Mouse (Mus musculus): Measurements from ENCODE around the gene Mrpl24. TPM values are rescaled to one million over a fixed set of nuclear protein-coding genes. Genes with fewer than 3 reads are reported as not detected.

The Mrpl24 gene
- polyA plus RNA-seq, 1 experiment from 2014 or later: 72.9 TPM

DNA sequence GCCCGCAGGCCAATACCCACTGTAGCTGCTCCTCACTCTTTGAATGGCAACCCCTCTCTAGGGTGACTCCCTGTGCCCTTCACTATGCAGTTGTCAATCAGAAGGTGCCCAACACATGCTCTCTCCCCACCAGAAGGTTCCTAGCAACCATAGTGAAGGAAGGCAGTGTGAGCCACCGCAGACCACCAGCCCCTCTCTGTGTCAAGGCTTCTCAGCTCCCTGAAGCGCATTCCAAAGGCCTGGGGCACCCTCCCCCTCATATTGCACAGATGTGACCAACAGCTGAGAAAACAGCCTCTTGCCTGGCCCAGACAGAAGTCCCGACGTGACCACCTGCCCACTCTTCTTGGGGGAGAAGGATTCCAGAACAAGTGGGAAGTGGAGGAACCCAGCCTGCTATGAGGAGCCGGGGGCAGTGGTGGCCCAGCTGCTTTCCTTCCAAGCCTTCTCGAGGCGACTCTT is 52.9 kb downstream of the Mrpl24 start:
- H3K27me3 ChIP-seq: peaks cover 2% of the 10 kb centered on the region; the same call in 1 of the 2 replicates
- peaks cover 14% of the 10 kb centered on the region for H3K36me3 ChIP-seq
- H3K9me3 ChIP-seq (replicated peaks): no peaks in the 10 kb centered on the region
- 4% methylated on average over 8 of the region's 8 CpGs for WGBS
- peak overlapping the region; percentile 93 for H3K4me2 ChIP-seq (replicated peaks)
- H3K9ac ChIP-seq: peak overlapping the region; percentile 86
- peak; percentile 65 for ATAC-seq (ENCODE audit: low FRiP score)
- H3K4me1 ChIP-seq: peaks cover 49% of the 10 kb centered on the region
- H3K27ac ChIP-seq: peak overlapping the region; percentile 92
- peak overlapping the region; percentile 69 for H3K4me3 ChIP-seq

DNA sequence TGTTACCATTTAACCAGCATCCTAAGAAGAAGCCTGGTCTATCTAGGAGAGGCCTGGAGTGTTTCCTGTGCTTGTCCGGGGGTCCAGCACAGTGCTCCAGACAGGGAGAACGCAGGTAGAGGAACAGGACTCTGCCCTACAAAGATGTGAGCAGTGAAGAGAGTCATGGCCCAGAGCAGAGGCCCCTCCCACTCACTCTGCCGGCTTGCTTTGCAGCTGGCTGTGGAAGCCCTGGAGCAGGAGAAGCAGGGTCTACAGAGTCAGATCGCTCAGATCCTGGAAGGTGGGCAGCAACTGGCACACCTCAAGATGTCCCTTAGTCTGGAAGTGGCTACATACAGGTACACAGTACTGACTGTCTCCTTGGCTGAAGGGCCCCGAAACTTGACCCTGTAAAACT is 53.5 kb downstream of the Mrpl24 start:
- Histone ChIP-seq H3K27me3 (peaks cover 2% of the 10 kb centered on the region; the same call in 1 of the 2 replicates), H3K27ac (peak overlapping the region; percentile 92), H3K4me3 (peak overlapping the region; percentile 69), H3K9ac (peak overlapping the region; percentile 86), H3K36me3 (peaks cover 18% of the 10 kb centered on the region), H3K9me3 (replicated peaks) (no peaks in the 10 kb centered on the region), H3K4me1 (peaks cover 49% of the 10 kb centered on the region), H3K4me2 (replicated peaks) (peak overlapping the region; percentile 93)
- ATAC-seq (ENCODE audit: low FRiP score): no peak
- WGBS: 14% methylated on average over 5 of the region's 5 CpGs

Other genes starting within 250 kb of the Mrpl24 start
- gene Lrrc71, start 170.9 kb upstream of the Mrpl24 start, polyA plus RNA-seq (2016; fragmentation: Nextera tagmentation; extraction: Ambion mirVana): 0.90 and 1.2 TPM in 2 replicates
- gene Ntrk1, start 124.3 kb upstream of the Mrpl24 start, polyA plus RNA-seq (2016; fragmentation: Nextera tagmentation; extraction: Ambion mirVana): 19.3 and 24.0 TPM in 2 replicates
- gene Insrr, start 122.6 kb upstream of the Mrpl24 start, polyA plus RNA-seq (2016; fragmentation: Nextera tagmentation; extraction: Ambion mirVana): 1.2 and 1.7 TPM in 2 replicates
- gene Pear1, start 95.2 kb upstream of the Mrpl24 start, polyA plus RNA-seq (2016; fragmentation: Nextera tagmentation; extraction: Ambion mirVana): 13.1 and 13.2 TPM in 2 replicates
- not detected in 2 replicates for gene Sh2d2a, start 72.8 kb upstream of the Mrpl24 start, polyA plus RNA-seq (2016; fragmentation: Nextera tagmentation; extraction: Ambion mirVana)
- gene Prcc, start 33.9 kb upstream of the Mrpl24 start, polyA plus RNA-seq (2016; fragmentation: Nextera tagmentation; extraction: Ambion mirVana): 14.7 and 16.4 TPM in 2 replicates
- 219 and 230 TPM in 2 replicates for gene Hdgf, start 13.2 kb upstream of the Mrpl24 start, polyA plus RNA-seq (2016; fragmentation: Nextera tagmentation; extraction: Ambion mirVana)
- gene Isg20l2, start 10.8 kb downstream of the Mrpl24 start, polyA plus RNA-seq (2016; fragmentation: Nextera tagmentation; extraction: Ambion mirVana): 67.7 and 68.7 TPM in 2 replicates
- 22.1 and 22.5 TPM in 2 replicates for gene Rrnad1, start 11.2 kb downstream of the Mrpl24 start, polyA plus RNA-seq (2016; fragmentation: Nextera tagmentation; extraction: Ambion mirVana)
- gene Crabp2, start 29.2 kb downstream of the Mrpl24 start, polyA plus RNA-seq (2016; fragmentation: Nextera tagmentation; extraction: Ambion mirVana): 384 and 396 TPM in 2 replicates
- 136 and 153 TPM in 2 replicates for gene Nes, start 51.6 kb downstream of the Mrpl24 start, polyA plus RNA-seq (2016; fragmentation: Nextera tagmentation; extraction: Ambion mirVana)
- 1.7 and 1.9 TPM in 2 replicates for gene Bcan, start 80.7 kb downstream of the Mrpl24 start, polyA plus RNA-seq (2016; fragmentation: Nextera tagmentation; extraction: Ambion mirVana)
- gene Hapln2, start 108.1 kb downstream of the Mrpl24 start, polyA plus RNA-seq (2016; fragmentation: Nextera tagmentation; extraction: Ambion mirVana): 0.30 and 0.33 TPM in 2 replicates
- 28.0 and 28.3 TPM in 2 replicates for gene Gpatch4, start 123.6 kb downstream of the Mrpl24 start, polyA plus RNA-seq (2016; fragmentation: Nextera tagmentation; extraction: Ambion mirVana)
- 135 and 137 TPM in 2 replicates for gene Naxe, start 139.0 kb downstream of the Mrpl24 start, polyA plus RNA-seq (2016; fragmentation: Nextera tagmentation; extraction: Ambion mirVana)
- 0.36 TPM in 1 of 2 replicates, not detected in the other for gene Ttc24, start 158.8 kb downstream of the Mrpl24 start, polyA plus RNA-seq (2016; fragmentation: Nextera tagmentation; extraction: Ambion mirVana)
- 14.7 and 14.9 TPM in 2 replicates for gene Iqgap3, start 162.5 kb downstream of the Mrpl24 start, polyA plus RNA-seq (2016; fragmentation: Nextera tagmentation; extraction: Ambion mirVana)
- gene Mef2d, start 222.9 kb downstream of the Mrpl24 start, polyA plus RNA-seq (2016; fragmentation: Nextera tagmentation; extraction: Ambion mirVana): 17.7 and 20.7 TPM in 2 replicates

Data from hindbrain, embryonic 12.5 days (tissue).